Mouse (Mus musculus) adrenal gland, adult 18-20 months (tissue): ENCODE results near the gene Timeless. TPM values are rescaled to one million over a fixed set of nuclear protein-coding genes. Genes with fewer than 3 reads are reported as not detected.
"Not testable (repeated sequence)": the region's sequence is repeated elsewhere in the genome, so short reads cannot be mapped to it uniquely, and the experiment has no call there.

Experiments
- DNase-seq, 2 experiments: peaks; one replicate each; pipeline ENCODE4 v3.0.0; 2021 to 2022; ENCODE audit warnings: low spot score in 2 of 2
- total RNA-seq, 2 experiments: library from RNA; stranded (reverse); gene quantifications; 1 replicate in 1 of 2; 2 replicates in 1 of 2; pipeline ENCODE4 v1.2.3; 2021

Gene Timeless
- total RNA-seq, 2 experiments from 2014 or later, result 3.9 to 5.4 TPM

DNA sequence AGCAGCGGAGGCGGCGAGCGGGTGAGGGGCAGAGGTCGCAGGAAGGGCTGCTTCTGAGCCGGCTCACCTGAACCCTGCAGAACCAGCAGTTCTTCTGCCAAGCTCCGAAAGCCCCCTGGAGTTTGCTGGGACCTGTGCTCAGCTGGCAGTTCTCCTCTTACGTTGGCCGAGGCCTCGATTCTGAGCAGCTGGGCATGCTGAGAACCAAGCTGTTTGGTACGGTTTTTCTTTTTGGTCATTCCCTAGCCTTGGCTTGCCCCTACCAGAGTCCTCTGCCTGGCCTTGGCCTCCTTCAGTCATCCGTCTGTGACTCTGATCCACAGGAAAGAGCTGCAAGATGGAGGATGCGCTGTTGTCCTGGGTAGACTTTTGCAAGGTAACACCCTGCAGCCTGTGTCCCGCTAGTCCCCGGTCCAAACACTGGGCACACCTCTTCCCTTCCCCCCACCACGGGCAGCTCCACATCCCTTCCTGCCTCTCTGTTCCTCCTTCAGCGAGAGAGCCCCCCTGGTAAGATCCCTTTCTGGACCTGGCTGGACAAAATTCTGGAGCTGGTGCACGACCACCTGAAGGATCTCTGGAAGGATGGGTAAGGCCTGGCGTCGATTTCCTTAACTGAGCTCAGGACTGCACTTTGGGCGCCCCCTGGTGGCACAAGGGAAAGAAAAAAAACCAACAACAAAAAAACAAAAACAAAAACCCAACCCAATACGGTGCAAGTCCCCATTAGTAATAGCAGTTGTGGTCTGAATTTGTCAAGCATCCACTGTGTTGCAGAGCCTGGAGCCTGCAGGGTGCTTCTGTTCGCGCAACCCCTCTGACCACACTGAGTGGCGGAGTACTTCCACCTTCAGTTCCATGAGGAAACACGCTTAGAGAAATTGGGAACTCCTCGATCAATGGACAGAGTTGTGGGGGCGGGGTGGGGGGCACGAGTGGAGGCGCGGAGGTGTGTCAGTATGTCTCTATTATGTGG is 52.0 kb downstream of the Timeless start:
- peak; percentile 60 to 72 for DNase-seq

GRCm38 (mm10) chr10:128290594-128290993 is 58.7 kb downstream of the Timeless start:
- DNase-seq, result not testable (repeated sequence)

- DNase-seq, result no peak
Measured at GRCm38 (mm10) chr10:128296370-128297090, 64.7 kb downstream of the Timeless start.

- no peak for DNase-seq
Measured at GRCm38 (mm10) chr10:128297221-128297620, 65.4 kb downstream of the Timeless start.

DNA sequence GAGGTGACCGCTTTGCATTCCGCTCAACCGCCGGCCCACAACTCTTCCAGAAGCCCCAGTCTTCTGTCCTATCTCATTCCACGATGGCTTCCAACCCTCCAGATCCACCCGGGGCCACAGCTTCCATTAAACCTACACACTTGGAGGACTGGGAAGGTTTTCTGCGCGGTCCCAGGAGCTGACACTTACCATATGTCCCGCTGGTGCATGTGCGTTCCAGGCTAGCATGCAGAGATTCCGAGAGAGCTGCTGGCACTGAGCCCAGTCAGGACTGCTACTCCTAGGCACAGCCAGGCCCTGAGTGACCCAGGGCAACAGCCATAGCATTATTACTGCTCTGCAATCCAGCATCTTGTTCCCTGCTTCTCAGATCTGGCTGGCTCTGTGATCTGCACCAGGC is 65.8 kb downstream of the Timeless start:
- no peak for DNase-seq

- no peak for DNase-seq
Measured at GRCm38 (mm10) chr10:128298243-128298642, 66.4 kb downstream of the Timeless start.

DNA sequence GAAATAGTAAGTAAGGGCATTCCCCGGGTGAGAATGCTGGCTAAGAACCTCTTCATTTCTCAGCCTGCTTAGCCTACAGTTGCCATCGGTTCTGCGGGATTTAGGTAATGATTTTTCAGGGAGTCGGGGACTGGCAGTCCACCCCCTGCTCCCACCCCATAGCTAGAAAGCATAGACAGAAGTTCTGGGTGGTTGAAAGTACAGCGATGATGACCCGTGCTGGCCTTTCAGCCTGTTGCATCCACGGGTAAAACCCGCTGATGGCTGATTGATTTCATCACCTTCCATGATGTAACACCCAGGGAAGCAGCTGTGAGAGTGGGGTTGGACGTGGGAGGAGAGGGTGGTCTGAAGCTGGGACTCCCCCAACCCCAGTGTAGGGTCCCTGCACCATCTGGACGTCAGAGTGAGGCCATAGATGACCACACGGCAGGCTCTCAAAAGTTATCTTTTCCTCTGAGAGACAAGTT is 66.9 kb downstream of the Timeless start, which contains the start of gene Il23a:
TSS of gene Il23a (minus strand) at position 51 of the 470 bp plus-strand sequence.
- no peak for DNase-seq

- DNase-seq, result no peak
Measured at GRCm38 (mm10) chr10:128302357-128302756, 70.5 kb downstream of the Timeless start.

Other genes starting within 250 kb of the Timeless start
- not detected for gene Hsd17b6, start 224.5 kb upstream of the Timeless start, total RNA-seq
- gene Prim1, start 216.9 kb upstream of the Timeless start, total RNA-seq, result 1 to 10 TPM; 2.8 to 3.5 TPM
- gene Naca, start 196.5 kb upstream of the Timeless start, total RNA-seq, result 100 to 1,000 TPM; 612 to 654 TPM
- gene Ptges3, start 173.1 kb upstream of the Timeless start, total RNA-seq, result 100 to 1,000 TPM; 228 to 248 TPM
- 1,000 to 10,000 TPM; 2,783 to 4,328 TPM for gene Atp5b, start 148.8 kb upstream of the Timeless start, total RNA-seq
- gene Baz2a, start 140.5 kb upstream of the Timeless start, total RNA-seq, result 10 to 100 TPM; 35.6 to 45.3 TPM
- 100 to 1,000 TPM in 1 of 2 experiments, 10 to 100 TPM in 1; 90.1 to 106 TPM for gene Rbms2, start 51.8 kb upstream of the Timeless start, total RNA-seq
- 1 to 10 TPM; 2.9 TPM for gene Gls2, start 37.6 kb upstream of the Timeless start, total RNA-seq
- 10 to 100 TPM; 15.4 to 17.7 TPM for gene Spryd4, start 20.3 kb upstream of the Timeless start, total RNA-seq
- not detected for gene Mip, start 6.2 kb upstream of the Timeless start, total RNA-seq
- not detected for gene Apon, start 22.0 kb downstream of the Timeless start, total RNA-seq
- 10 to 100 TPM in 1 of 2 experiments, under 1 TPM in 1; 0.64 to 10.7 TPM for gene Apof, start 36.6 kb downstream of the Timeless start, total RNA-seq
- gene Stat2, start 38.5 kb downstream of the Timeless start, total RNA-seq, result 10 to 100 TPM; 25.8 to 33.0 TPM
- gene Il23a, start 66.7 kb downstream of the Timeless start, total RNA-seq, result not detected
- 10 to 100 TPM; 14.5 to 19.1 TPM for gene Pan2, start 71.3 kb downstream of the Timeless start, total RNA-seq
- 100 to 1,000 TPM; 147 to 165 TPM for gene Cnpy2, start 90.4 kb downstream of the Timeless start, total RNA-seq
- gene Cs, start 105.7 kb downstream of the Timeless start, total RNA-seq, result 100 to 1,000 TPM; 349 to 654 TPM
- gene Coq10a, start 136.9 kb downstream of the Timeless start, total RNA-seq, result 10 to 100 TPM; 79.8 to 90.2 TPM
- 10 to 100 TPM; 61.7 to 61.8 TPM for gene Ankrd52, start 145.1 kb downstream of the Timeless start, total RNA-seq
- gene Slc39a5, start 169.2 kb downstream of the Timeless start, total RNA-seq, result under 1 TPM in 1 of 2 experiments, not detected in 1; 0.16 TPM
- gene Nabp2, start 179.4 kb downstream of the Timeless start, total RNA-seq, result 10 to 100 TPM; 74.3 to 75.2 TPM
- 10 to 100 TPM; 40.0 to 42.2 TPM for gene Rnf41, start 179.6 kb downstream of the Timeless start, total RNA-seq
- 100 to 1,000 TPM; 113 to 116 TPM for gene Smarcc2, start 227.2 kb downstream of the Timeless start, total RNA-seq